Mouse (Mus musculus) liver, embryonic 12.5 days (tissue): Measurements from ENCODE around the gene Col10a1. TPM values are rescaled to one million over a fixed set of nuclear protein-coding genes. Genes with fewer than 3 reads are reported as not detected.
"Not testable (repeated sequence)": the region's sequence is repeated elsewhere in the genome, so short reads cannot be mapped to it uniquely, and the experiment has no call there.

Experiments
- ATAC-seq: fragments of 200-750 bp; cut with Nextera tagmentation; 2 replicates; pipeline ENCODE4 v1.8.0; 2017; ENCODE audit warnings: moderate number of reproducible peaks, mild to moderate bottlenecking, moderate library complexity
- H3K27ac ChIP-seq: fragments of 300-500 bp; sonication (generic); 2 replicates; pipeline ENCODE4 v1.5.1; 2016; ENCODE audit warnings: mild to moderate bottlenecking
- H3K27me3 ChIP-seq: fragments of 300-500 bp; sonication (generic); replicated peaks from 2 replicates; pipeline ENCODE4 v1.6.1; 2016; ENCODE audit warnings: mild to moderate bottlenecking, moderate library complexity
- H3K36me3 ChIP-seq: fragments of 300-500 bp; sonication (generic); 2 replicates; pipeline ENCODE4 v1.6.1; 2016; ENCODE audit warnings: mild to moderate bottlenecking, moderate library complexity
- H3K4me1 ChIP-seq: fragments of 300-500 bp; sonication (generic); 2 replicates; pipeline ENCODE4 v1.6.1; 2016
- H3K4me2 ChIP-seq: fragments of 300-500 bp; sonication (generic); 2 replicates; pipeline ENCODE4 v1.6.1; 2016; ENCODE audit warnings: mild to moderate bottlenecking, moderate library complexity
- H3K4me3 ChIP-seq: fragments of 300-500 bp; sonication (generic); 2 replicates; pipeline ENCODE4 v1.5.1; 2016; ENCODE audit warnings: mild to moderate bottlenecking, moderate library complexity
- H3K9ac ChIP-seq: fragments of 300-500 bp; sonication (generic); 2 replicates; pipeline ENCODE4 v1.6.1; 2016; ENCODE audit warnings: mild to moderate bottlenecking, moderate library complexity
- H3K9me3 ChIP-seq: fragments of 300-500 bp; sonication (generic); replicated peaks from 2 replicates; pipeline ENCODE4 v1.6.1; 2016; ENCODE audit warnings: mild to moderate bottlenecking, moderate library complexity
- WGBS: fragments of 180-500 bp; shearing (Covaris S2); methylation state at CpG from one replicate; pipeline ENCODE4 v1.1.7; 2016; ENCODE audit not compliant: insufficient replicate concordance; 5-methylcytosine and 5-hydroxymethylcytosine counted together
- polyA plus RNA-seq: library from polyadenylated mRNA; unstranded; fragments of >200 nt; fragmentation: Nextera tagmentation; extraction: Ambion mirVana; gene quantifications from 2 replicates; pipeline ENCODE4 v1.2.1, GENCODE M21; 2016

Gene Col10a1
- polyA plus RNA-seq, 1 experiment from 2014 or later, result 0.14 TPM

- no peak overlapping the region for H3K9ac ChIP-seq
Measured at GRCm38 (mm10) chr10:34431783-34432182, 42.0 kb downstream of the Col10a1 start.

GRCm38 (mm10) chr10:34434191-34434590, 44.4 kb downstream of the Col10a1 start:
- H3K4me1 ChIP-seq, result not testable (repeated sequence)

More at GRCm38 (mm10) chr10:34431783-34432182, 42.0 kb downstream of the Col10a1 start:
- H3K36me3 ChIP-seq, result no peaks in the 10 kb centered on the region
- H3K27ac ChIP-seq, result no peak overlapping the region
- no peaks in the 10 kb centered on the region for H3K27me3 ChIP-seq
- no peak overlapping the region for H3K4me2 ChIP-seq
- no peaks in the 10 kb centered on the region for H3K9me3 ChIP-seq
- H3K4me1 ChIP-seq, result no peaks in the 10 kb centered on the region
- ATAC-seq, result no peak
- H3K4me3 ChIP-seq, result no peak overlapping the region

More at GRCm38 (mm10) chr10:34434191-34434590, 44.4 kb downstream of the Col10a1 start:
- not testable (repeated sequence) for H3K4me2 ChIP-seq, ATAC-seq, H3K27ac ChIP-seq, H3K27me3 ChIP-seq, H3K9me3 ChIP-seq, H3K4me3 ChIP-seq, H3K36me3 ChIP-seq, H3K9ac ChIP-seq
- WGBS, result 81% methylated on average over 7 of the region's 14 CpGs

Other genes with a start within 250 kb of the Col10a1 start
- 10.1 and 10.8 TPM in 2 replicates for gene Dse, start 182.3 kb upstream of the Col10a1 start, polyA plus RNA-seq
- 40.3 and 40.9 TPM in 2 replicates for gene Tspyl1, start 107.8 kb upstream of the Col10a1 start, polyA plus RNA-seq
- gene Tspyl4, start 92.5 kb upstream of the Col10a1 start, polyA plus RNA-seq, result 1.5 and 2.1 TPM in 2 replicates
- 10.1 and 13.0 TPM in 2 replicates for gene Nt5dc1, start 28.6 kb downstream of the Col10a1 start, polyA plus RNA-seq
- gene Frk, start 93.4 kb downstream of the Col10a1 start, polyA plus RNA-seq, result 1.6 TPM in 2 replicates